Mouse (Mus musculus) heart, embryonic 11.5 days (tissue): ENCODE measurements at regions not wholly inside any gene's neighbourhood (a gene's known extent, or its start where the extent isn't known, plus 50 kb on each side); places are given as distances from the start of the nearest gene placed in this dataset.
A peak's percentile ranks its signal among the peaks of the same experiment; 100 is the strongest.

Experiments used
- ATAC-seq: fragments of 200-750 bp; cut with Nextera tagmentation; replicated peaks from 2 replicates; pipeline ENCODE4 v1.8.0; 2017; ENCODE audit warnings: moderate library complexity; ENCODE audit not compliant: insufficient number of reproducible peaks, low FRiP score, low TSS enrichment
- H3K27ac ChIP-seq: fragments of 300-500 bp; sonication (generic); 2 replicates; pipeline ENCODE4 v1.5.1; 2014; ENCODE audit warnings: mild to moderate bottlenecking, low read depth, low read length
- H3K27me3 ChIP-seq: fragments of 300-500 bp; sonication (generic); 2 replicates; pipeline ENCODE4 v1.6.1; 2014; ENCODE audit warnings: mild to moderate bottlenecking, low read length, mixed read lengths; ENCODE audit not compliant: control insufficient read depth, insufficient read depth
- H3K36me3 ChIP-seq: fragments of 300-500 bp; sonication (generic); 2 replicates; pipeline ENCODE4 v1.6.1; 2014; ENCODE audit warnings: mild to moderate bottlenecking, low read length, moderate library complexity, mixed read lengths; ENCODE audit not compliant: control insufficient read depth, insufficient read depth
- H3K4me1 ChIP-seq: fragments of 300-500 bp; sonication (generic); 2 replicates; pipeline ENCODE4 v1.6.1; 2014; ENCODE audit warnings: low read length; ENCODE audit not compliant: control insufficient read depth, insufficient read depth
- H3K4me2 ChIP-seq: fragments of 300-500 bp; sonication (generic); 2 replicates; pipeline ENCODE4 v1.6.1; 2014; ENCODE audit warnings: mild to moderate bottlenecking, moderate library complexity
- H3K4me3 ChIP-seq: fragments of 300-500 bp; sonication (generic); 2 replicates; pipeline ENCODE4 v1.5.1; 2014; ENCODE audit warnings: low read depth, low read length
- H3K9ac ChIP-seq: fragments of 300-500 bp; sonication (generic); 2 replicates; pipeline ENCODE4 v1.6.1; 2014; ENCODE audit warnings: mild to moderate bottlenecking, low read depth, low read length, moderate library complexity
- H3K9me3 ChIP-seq: fragments of 300-500 bp; sonication (generic); replicated peaks from 2 replicates; pipeline ENCODE4 v1.6.1; 2016; ENCODE audit warnings: low read length; ENCODE audit not compliant: control insufficient read depth
- WGBS: fragments of 180-500 bp; shearing (Covaris S2); extraction: QIAGEN DNeasy Blood & Tissue Kit; methylation state at CpG from one replicate; pipeline ENCODE4 v1.1.7; 2014; ENCODE audit not compliant: insufficient replicate concordance; 5-methylcytosine and 5-hydroxymethylcytosine counted together

GRCm38 (mm10) chr19:15339979-15340304, 607.2 kb downstream of the Psat1 start:
- WGBS = 67% methylated on average over 11 of the region's 11 CpGs
- Histone ChIP-seq H3K9me3 (no peaks in the 10 kb centered on the region), H3K4me2 (peak overlapping the region; percentile 38), H3K9ac (no peak overlapping the region), H3K4me1 (no peaks in the 10 kb centered on the region), H3K27me3 (no peaks in the 10 kb centered on the region), H3K4me3 (no peak overlapping the region), H3K36me3 (no peaks in the 10 kb centered on the region), H3K27ac (no peak overlapping the region)
- ATAC-seq = no peak

DNA sequence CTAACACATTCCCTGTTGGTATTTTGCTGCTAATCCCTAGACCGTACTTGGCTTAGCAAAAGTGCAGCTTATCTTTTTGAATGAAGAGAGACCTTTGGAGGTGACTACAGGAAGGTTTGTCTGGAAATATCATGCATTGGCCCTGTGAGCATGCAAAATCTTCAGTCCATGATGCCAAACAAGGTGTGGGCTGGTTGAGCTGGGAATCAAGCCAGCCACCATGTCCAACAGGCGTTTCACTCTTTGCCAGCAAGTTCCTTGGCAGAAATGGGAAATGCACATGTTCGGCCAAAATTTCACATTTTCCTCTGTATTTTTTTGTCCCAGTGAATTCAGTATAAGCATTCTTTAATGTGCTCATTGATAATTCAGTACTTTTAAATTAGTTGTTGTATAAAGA, 617.0 kb downstream of the Psat1 start:
- Histone ChIP-seq H3K27me3 (no peaks in the 10 kb centered on the region), H3K9ac (no peak overlapping the region), H3K4me3 (no peak overlapping the region), H3K9me3 (no peaks in the 10 kb centered on the region), H3K27ac (no peak overlapping the region), H3K36me3 (no peaks in the 10 kb centered on the region), H3K4me1 (no peaks in the 10 kb centered on the region), H3K4me2 (no peak overlapping the region)
- ATAC-seq = no peak
- 70% methylated on average over 3 of the region's 3 CpGs for WGBS

DNA sequence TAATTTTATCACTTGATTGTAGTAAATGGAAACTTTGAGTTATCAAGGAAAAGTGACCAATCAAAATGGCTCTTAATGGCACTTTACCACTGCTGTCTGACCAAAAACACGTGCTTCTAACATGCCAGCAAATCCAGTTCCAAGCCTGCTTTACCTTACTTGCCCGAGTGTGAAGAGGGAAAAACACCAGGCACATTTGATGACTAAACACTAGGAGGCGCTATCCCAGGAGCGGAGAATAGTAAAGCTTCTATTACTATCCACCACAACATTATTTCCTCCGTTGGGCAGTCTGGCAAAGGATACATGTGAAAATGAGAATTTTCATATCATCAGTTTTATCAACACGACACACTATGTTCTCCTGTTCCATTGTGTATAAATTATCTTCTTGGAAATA, 647.7 kb downstream of the Psat1 start:
- Histone ChIP-seq H3K9me3 (no peaks in the 10 kb centered on the region), H3K27ac (no peak overlapping the region), H3K9ac (no peak overlapping the region), H3K27me3 (no peaks in the 10 kb centered on the region), H3K4me3 (no peak overlapping the region), H3K4me1 (no peaks in the 10 kb centered on the region), H3K36me3 (no peaks in the 10 kb centered on the region), H3K4me2 (no peak overlapping the region)
- ATAC-seq = no peak
- WGBS = 41% methylated on average over 6 of the region's 6 CpGs

GRCm38 (mm10) chr19:15285016-15285415, 662.1 kb downstream of the Psat1 start:
- Histone ChIP-seq H3K4me2 (no peak overlapping the region), H3K9ac (no peak overlapping the region), H3K27ac (no peak overlapping the region), H3K27me3 (no peaks in the 10 kb centered on the region), H3K36me3 (no peaks in the 10 kb centered on the region), H3K4me3 (no peak overlapping the region), H3K9me3 (no peaks in the 10 kb centered on the region), H3K4me1 (no peaks in the 10 kb centered on the region)
- WGBS = 78% methylated on average over 2 of the region's 2 CpGs
- no peak for ATAC-seq

DNA sequence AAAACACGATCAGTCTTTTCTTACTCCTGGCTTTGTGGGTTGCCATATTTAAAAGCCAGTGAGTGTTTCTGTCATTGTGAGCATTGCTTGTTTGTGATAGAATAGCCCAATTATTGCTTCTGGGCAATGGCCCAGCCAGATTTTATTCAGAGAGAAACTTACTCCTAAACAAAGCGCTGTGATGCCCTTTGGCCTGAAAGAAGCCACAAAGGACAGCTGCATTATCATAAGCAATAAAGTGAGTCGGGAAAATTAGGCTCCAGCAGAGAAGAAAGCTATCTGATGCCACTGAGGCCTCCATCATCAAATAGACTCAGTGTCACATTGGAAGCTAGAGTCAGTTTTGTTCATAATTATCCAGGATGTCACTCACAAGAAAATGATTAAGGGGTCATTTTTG, 644.9 kb upstream of the Tle4 start:
- Histone ChIP-seq H3K36me3 (no peaks in the 10 kb centered on the region), H3K9ac (no peak overlapping the region), H3K4me3 (no peak overlapping the region), H3K9me3 (no peaks in the 10 kb centered on the region), H3K27ac (no peak overlapping the region), H3K4me1 (no peaks in the 10 kb centered on the region), H3K4me2 (no peak overlapping the region), H3K27me3 (no peaks in the 10 kb centered on the region)
- ATAC-seq = no peak
- WGBS = 73% methylated on average over 3 of the region's 3 CpGs

- Histone ChIP-seq H3K27me3 (no peaks in the 10 kb centered on the region), H3K4me2 (no peak overlapping the region), H3K9me3 (no peaks in the 10 kb centered on the region), H3K27ac (no peak overlapping the region), H3K36me3 (no peaks in the 10 kb centered on the region), H3K4me3 (no peak overlapping the region), H3K9ac (no peak overlapping the region), H3K4me1 (no peaks in the 10 kb centered on the region)
- WGBS = 55% methylated on average over 2 of the region's 2 CpGs
- ATAC-seq = no peak
Measured at GRCm38 (mm10) chr19:15230129-15230927, 632.5 kb upstream of the Tle4 start.

GRCm38 (mm10) chr19:15217387-15217786, 619.5 kb upstream of the Tle4 start:
- Histone ChIP-seq H3K9ac (no peak overlapping the region), H3K9me3 (no peaks in the 10 kb centered on the region), H3K4me3 (no peak overlapping the region), H3K36me3 (no peaks in the 10 kb centered on the region), H3K27ac (no peak overlapping the region), H3K4me1 (no peaks in the 10 kb centered on the region), H3K4me2 (no peak overlapping the region), H3K27me3 (no peaks in the 10 kb centered on the region)
- ATAC-seq = no peak
- 68% methylated on average over 3 of the region's 3 CpGs for WGBS

- H3K9me3 ChIP-seq = no peaks in the 10 kb centered on the region
- H3K9ac ChIP-seq = no peak overlapping the region
- H3K4me3 ChIP-seq = no peak overlapping the region
- no peaks in the 10 kb centered on the region for H3K36me3 ChIP-seq
- H3K4me1 ChIP-seq = no peaks in the 10 kb centered on the region
- 60% methylated on average over 3 of the region's 3 CpGs for WGBS
- H3K4me2 ChIP-seq = no peak overlapping the region
- no peak overlapping the region for H3K27ac ChIP-seq
- no peaks in the 10 kb centered on the region for H3K27me3 ChIP-seq
- ATAC-seq = no peak
Measured at GRCm38 (mm10) chr19:15214651-15215050, 616.8 kb upstream of the Tle4 start.

DNA sequence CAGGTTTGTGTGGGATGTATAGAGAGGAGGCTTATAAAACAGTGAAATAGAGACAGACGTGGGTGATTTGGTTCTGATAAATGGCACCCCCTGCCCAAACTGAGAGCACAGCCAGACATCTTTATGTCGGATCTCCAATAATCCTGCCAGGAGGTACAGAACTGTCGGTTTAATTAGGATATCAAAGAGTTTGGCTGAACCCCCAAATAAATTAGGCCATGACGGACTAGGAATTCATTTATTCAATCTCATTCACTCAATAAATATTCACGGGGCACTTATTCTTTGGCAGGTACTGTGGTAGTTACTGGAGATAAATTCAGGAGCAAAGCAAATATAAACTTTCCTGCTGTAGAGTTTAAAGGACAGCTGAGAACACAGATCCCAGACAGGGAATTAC, 615.0 kb upstream of the Tle4 start:
- Histone ChIP-seq H3K27me3 (no peaks in the 10 kb centered on the region), H3K4me1 (no peaks in the 10 kb centered on the region), H3K4me3 (no peak overlapping the region), H3K9ac (no peak overlapping the region), H3K36me3 (no peaks in the 10 kb centered on the region), H3K9me3 (no peaks in the 10 kb centered on the region), H3K27ac (no peak overlapping the region), H3K4me2 (no peak overlapping the region)
- WGBS = 74% methylated on average over 5 of the region's 5 CpGs
- no peak for ATAC-seq
